Mouse (Mus musculus): ENCODE results near the gene Atp6v0a4.

Gene Atp6v0a4

GRCm38 (mm10) chr6:38007459-38007858 is 116.9 kb downstream of the Atp6v0a4 start:
- DNase-seq (ENCODE audit: low read depth, low spot score), result peak; percentile 75
